Mouse (Mus musculus) midbrain, embryonic 13.5 days (tissue): Measurements from ENCODE around the gene Sult1a1. TPM values are rescaled to one million over a fixed set of nuclear protein-coding genes. Genes with fewer than 3 reads are reported as not detected.
"Not testable (repeated sequence)": the region's sequence is repeated elsewhere in the genome, so short reads cannot be mapped to it uniquely, and the experiment has no call there.

Experiments used
- ATAC-seq: fragments of 200-750 bp; cut with Nextera tagmentation; 2 replicates; pipeline ENCODE4 v1.8.0; 2017; ENCODE audit warnings: mild to moderate bottlenecking, moderate TSS enrichment, moderate library complexity
- H3K27ac ChIP-seq: fragments of 300-500 bp; sonication (generic); 2 replicates; pipeline ENCODE4 v1.5.1; 2015; ENCODE audit warnings: inconsistent platforms, mild to moderate bottlenecking, moderate library complexity
- H3K27me3 ChIP-seq: fragments of 300-500 bp; sonication (generic); 2 replicates; pipeline ENCODE4 v1.6.1; 2015; ENCODE audit warnings: mild to moderate bottlenecking, inconsistent platforms
- H3K36me3 ChIP-seq: fragments of 300-500 bp; sonication (generic); 2 replicates; pipeline ENCODE4 v1.6.1; 2015; ENCODE audit warnings: mild to moderate bottlenecking, inconsistent platforms
- H3K4me1 ChIP-seq: fragments of 300-500 bp; sonication (generic); replicated peaks from 2 replicates; pipeline ENCODE4 v1.6.1; 2015; ENCODE audit warnings: inconsistent platforms
- H3K4me2 ChIP-seq: fragments of 300-500 bp; sonication (generic); replicated peaks from 2 replicates; pipeline ENCODE4 v1.6.1; 2015; ENCODE audit warnings: moderate library complexity, mild to moderate bottlenecking, inconsistent platforms
- H3K4me3 ChIP-seq: fragments of 300-500 bp; sonication (generic); replicated peaks from 2 replicates; pipeline ENCODE4 v1.5.1; 2015; ENCODE audit warnings: mild to moderate bottlenecking, inconsistent platforms
- H3K9ac ChIP-seq: fragments of 300-500 bp; sonication (generic); replicated peaks from 2 replicates; pipeline ENCODE4 v1.6.1; 2015; ENCODE audit warnings: mild to moderate bottlenecking, inconsistent platforms
- H3K9me3 ChIP-seq: fragments of 300-500 bp; sonication (generic); 2 replicates; pipeline ENCODE4 v1.6.1; 2016; ENCODE audit warnings: mild to moderate bottlenecking, inconsistent platforms
- WGBS: fragments of 180-500 bp; shearing (Covaris S2); methylation state at CpG from one replicate; pipeline ENCODE4 v1.1.7; 2015; 5-methylcytosine and 5-hydroxymethylcytosine counted together
- polyA plus RNA-seq: library from polyadenylated mRNA; unstranded; fragments of >200 nt; fragmentation: Nextera tagmentation; extraction: Ambion mirVana; gene quantifications from 2 replicates; pipeline ENCODE4 v1.2.1, GENCODE M21; 2015

Gene Sult1a1
- polyA plus RNA-seq, 1 experiment from 2014 or later: 0.93 TPM

- no peaks in the 10 kb centered on the region for H3K9me3 ChIP-seq
- H3K9ac ChIP-seq: no peak overlapping the region
- H3K36me3 ChIP-seq: 0 out of 2 replicates have a peak, but pooled peaks cover 2% of the 10 kb centered on the region
- H3K4me2 ChIP-seq: no peak overlapping the region
- peaks cover 9% of the 10 kb centered on the region for H3K4me1 ChIP-seq
- H3K27ac ChIP-seq: no peak overlapping the region
- ATAC-seq: no peak
- 91% methylated on average over 2 of the region's 2 CpGs for WGBS
- H3K4me3 ChIP-seq: no peak overlapping the region
- H3K27me3 ChIP-seq: no peaks in the 10 kb centered on the region
These were observed 22.2 kb downstream of the Sult1a1 start for GRCm38 (mm10) chr7:126653991-126654390.

- Histone ChIP-seq H3K27ac (no peak overlapping the region), H3K9me3 (no peaks in the 10 kb centered on the region), H3K9ac (no peak overlapping the region), H3K27me3 (no peaks in the 10 kb centered on the region), H3K36me3 (0 out of 2 replicates have a peak, but pooled peaks cover 2% of the 10 kb centered on the region), H3K4me1 (peaks cover 9% of the 10 kb centered on the region), H3K4me3 (no peak overlapping the region), H3K4me2 (no peak overlapping the region)
- no peak for ATAC-seq
- WGBS: 84% methylated on average over 2 of the region's 2 CpGs
These were observed 25.4 kb downstream of the Sult1a1 start for GRCm38 (mm10) chr7:126650852-126651251.

GRCm38 (mm10) chr7:126649231-126650051 lies 26.8 kb downstream of the Sult1a1 start, which contains the start of gene Sgf29:
Gene Sgf29 (plus strand): TSS chr7:126649309.
- WGBS: 2% methylated on average over 57 of the region's 57 CpGs
- peak within 1 kb of the TSS; percentile 70 for H3K9ac ChIP-seq
- no peaks in the 10 kb centered on the region for H3K27me3 ChIP-seq
- peak within 1 kb of the TSS; percentile 92 for H3K27ac ChIP-seq
- H3K4me1 ChIP-seq: peaks cover 9% of the 10 kb centered on the region
- H3K4me2 ChIP-seq: peak within 1 kb of the TSS; percentile 66
- 0 out of 2 replicates have a peak, but pooled peaks cover 2% of the 10 kb centered on the region for H3K36me3 ChIP-seq
- peak within 1 kb of the TSS; percentile 53 for H3K4me3 ChIP-seq
- no peaks in the 10 kb centered on the region for H3K9me3 ChIP-seq
- ATAC-seq: peak; percentile 99

GRCm38 (mm10) chr7:126648486-126648885 lies 27.7 kb downstream of the Sult1a1 start:
- peaks cover 9% of the 10 kb centered on the region for H3K4me1 ChIP-seq
- peak overlapping the region; percentile 66 for H3K4me2 ChIP-seq
- 79% methylated on average over 4 of the region's 4 CpGs for WGBS
- H3K27me3 ChIP-seq: no peaks in the 10 kb centered on the region
- no peaks in the 10 kb centered on the region for H3K9me3 ChIP-seq
- ATAC-seq: 0 out of 2 replicates have a peak, but pooled peaks have one; percentile 25
- 0 out of 2 replicates have a peak, but pooled peaks cover under 1% of the 10 kb centered on the region for H3K36me3 ChIP-seq
- no peak overlapping the region for H3K27ac ChIP-seq
- no peak overlapping the region for H3K9ac ChIP-seq
- peak overlapping the region; percentile 53 for H3K4me3 ChIP-seq

GRCm38 (mm10) chr7:126645708-126646107 lies 30.5 kb downstream of the Sult1a1 start:
- no peaks in the 10 kb centered on the region for H3K36me3 ChIP-seq
- no peak for ATAC-seq
- H3K9me3 ChIP-seq: no peaks in the 10 kb centered on the region
- H3K9ac ChIP-seq: no peak overlapping the region
- H3K4me1 ChIP-seq: peaks cover 9% of the 10 kb centered on the region
- no peak overlapping the region for H3K4me3 ChIP-seq
- no peak overlapping the region for H3K27ac ChIP-seq
- H3K4me2 ChIP-seq: no peak overlapping the region
- no peaks in the 10 kb centered on the region for H3K27me3 ChIP-seq
- 69% methylated on average over 5 of the region's 5 CpGs for WGBS

- no peak for ATAC-seq
- Histone ChIP-seq H3K4me1 (peaks cover 3% of the 10 kb centered on the region), H3K9me3 (no peaks in the 10 kb centered on the region), H3K9ac (no peak overlapping the region), H3K4me2 (no peak overlapping the region), H3K27ac (no peak overlapping the region), H3K4me3 (no peak overlapping the region), H3K27me3 (no peaks in the 10 kb centered on the region), H3K36me3 (no peaks in the 10 kb centered on the region)
These were observed 31.3 kb downstream of the Sult1a1 start for GRCm38 (mm10) chr7:126644914-126645313.

GRCm38 (mm10) chr7:126644345-126644744 lies 31.9 kb downstream of the Sult1a1 start:
- 78% methylated on average over 3 of the region's 3 CpGs for WGBS

GRCm38 (mm10) chr7:126643244-126643617 lies 33.0 kb downstream of the Sult1a1 start:
- H3K4me2 ChIP-seq, H3K4me3 ChIP-seq, H3K27ac ChIP-seq, H3K36me3 ChIP-seq, ATAC-seq, H3K9me3 ChIP-seq, H3K4me1 ChIP-seq, H3K27me3 ChIP-seq, H3K9ac ChIP-seq: not testable (repeated sequence)
- WGBS: 68% methylated on average over 3 of the region's 3 CpGs

More at GRCm38 (mm10) chr7:126644345-126644744, 31.9 kb downstream of the Sult1a1 start:
- no peak overlapping the region for H3K4me3 ChIP-seq
- no peak overlapping the region for H3K27ac ChIP-seq
- no peak overlapping the region for H3K4me2 ChIP-seq
- no peaks in the 10 kb centered on the region for H3K36me3 ChIP-seq
- H3K4me1 ChIP-seq: no peaks in the 10 kb centered on the region
- no peaks in the 10 kb centered on the region for H3K27me3 ChIP-seq
- no peaks in the 10 kb centered on the region for H3K9me3 ChIP-seq
- ATAC-seq: no peak
- H3K9ac ChIP-seq: no peak overlapping the region

GRCm38 (mm10) chr7:126642545-126643243 lies 33.5 kb downstream of the Sult1a1 start:
- Histone ChIP-seq H3K4me3 (no peak overlapping the region), H3K4me1 (no peaks in the 10 kb centered on the region), H3K9ac (no peak overlapping the region), H3K27ac (no peak overlapping the region), H3K27me3 (no peaks in the 10 kb centered on the region), H3K9me3 (no peaks in the 10 kb centered on the region), H3K36me3 (no peaks in the 10 kb centered on the region), H3K4me2 (no peak overlapping the region)
- ATAC-seq: no peak
- WGBS: 72% methylated on average over 5 of the region's 5 CpGs

GRCm38 (mm10) chr7:126636733-126637520 lies 39.3 kb downstream of the Sult1a1 start:
- H3K4me1 ChIP-seq: no peaks in the 10 kb centered on the region
- H3K27me3 ChIP-seq: no peaks in the 10 kb centered on the region
- H3K9me3 ChIP-seq: no peaks in the 10 kb centered on the region
- H3K4me2 ChIP-seq: no peak overlapping the region
- no peak overlapping the region for H3K4me3 ChIP-seq
- no peak overlapping the region for H3K9ac ChIP-seq
- no peak overlapping the region for H3K27ac ChIP-seq
- H3K36me3 ChIP-seq: no peaks in the 10 kb centered on the region
- WGBS: 18% methylated on average over 4 of the region's 4 CpGs
- ATAC-seq: no peak

- Histone ChIP-seq H3K4me3 (no peak overlapping the region), H3K36me3 (no peaks in the 10 kb centered on the region), H3K4me1 (no peaks in the 10 kb centered on the region), H3K9me3 (no peaks in the 10 kb centered on the region), H3K27me3 (no peaks in the 10 kb centered on the region), H3K9ac (no peak overlapping the region), H3K27ac (no peak overlapping the region), H3K4me2 (no peak overlapping the region)
- no peak for ATAC-seq
These were observed 40.9 kb downstream of the Sult1a1 start for GRCm38 (mm10) chr7:126635375-126635774.

GRCm38 (mm10) chr7:126632478-126632877 lies 43.8 kb downstream of the Sult1a1 start:
- Histone ChIP-seq H3K27ac (no peak overlapping the region), H3K36me3 (no peaks in the 10 kb centered on the region), H3K27me3 (no peaks in the 10 kb centered on the region), H3K9ac (no peak overlapping the region), H3K4me3 (no peak overlapping the region), H3K4me1 (no peaks in the 10 kb centered on the region), H3K9me3 (no peaks in the 10 kb centered on the region), H3K4me2 (no peak overlapping the region)
- 96% methylated on average over 2 of the region's 2 CpGs for WGBS
- ATAC-seq: no peak
